Mouse (Mus musculus) kidney, embryonic 16.5 days (tissue): Measurements from ENCODE around the gene Atg7. TPM values are rescaled to one million over a fixed set of nuclear protein-coding genes. Genes with fewer than 3 reads are reported as not detected.

Source experiments
- ATAC-seq: fragments of 200-750 bp; cut with Nextera tagmentation; 2 replicates; pipeline ENCODE4 v1.8.0; 2017; ENCODE audit warnings: moderate TSS enrichment; ENCODE audit not compliant: low FRiP score, low TSS enrichment
- H3K27ac ChIP-seq: fragments of 300-500 bp; sonication (generic); 2 replicates; pipeline ENCODE4 v1.5.1; 2014; ENCODE audit warnings: low read length
- H3K27me3 ChIP-seq: fragments of 300-500 bp; sonication (generic); 2 replicates; pipeline ENCODE4 v1.6.1; 2014; ENCODE audit warnings: low read length, control low read depth, mixed read lengths; ENCODE audit not compliant: insufficient read depth
- H3K36me3 ChIP-seq: fragments of 300-500 bp; sonication (generic); 2 replicates; pipeline ENCODE4 v1.6.1; 2014; ENCODE audit warnings: low read length, control low read depth, mixed read lengths; ENCODE audit not compliant: insufficient read depth
- H3K4me1 ChIP-seq: fragments of 300-500 bp; sonication (generic); 2 replicates; pipeline ENCODE4 v1.6.1; 2014; ENCODE audit warnings: low read length, control low read depth, mixed read lengths; ENCODE audit not compliant: insufficient read depth
- H3K4me2 ChIP-seq: fragments of 300-500 bp; sonication (generic); replicated peaks from 2 replicates; pipeline ENCODE4 v1.6.1; 2014; ENCODE audit warnings: low read depth, low read length
- H3K4me3 ChIP-seq: fragments of 300-500 bp; sonication (generic); 2 replicates; pipeline ENCODE4 v1.5.1; 2014; ENCODE audit warnings: mild to moderate bottlenecking, low read length
- H3K9ac ChIP-seq: fragments of 300-500 bp; sonication (generic); replicated peaks from 2 replicates; pipeline ENCODE4 v1.6.1; 2014; ENCODE audit warnings: low read length
- H3K9me3 ChIP-seq: fragments of 300-500 bp; sonication (generic); 2 replicates; pipeline ENCODE4 v1.6.1; 2016; ENCODE audit warnings: low read length, control low read depth
- WGBS: fragments of 180-500 bp; shearing (Covaris S2); extraction: QIAGEN DNeasy Blood & Tissue Kit; methylation state at CpG from one replicate; pipeline ENCODE4 v1.1.7; 2014; 5-methylcytosine and 5-hydroxymethylcytosine counted together
- polyA plus RNA-seq: library from polyadenylated mRNA; unstranded; fragments of >200 nt; fragmentation: Nextera tagmentation; extraction: Ambion mirVana; gene quantifications from 2 replicates; pipeline ENCODE4 v1.2.1, GENCODE M21; 2015

Gene Atg7
- polyA plus RNA-seq, 1 experiment from 2014 or later: 26.4 TPM

DNA sequence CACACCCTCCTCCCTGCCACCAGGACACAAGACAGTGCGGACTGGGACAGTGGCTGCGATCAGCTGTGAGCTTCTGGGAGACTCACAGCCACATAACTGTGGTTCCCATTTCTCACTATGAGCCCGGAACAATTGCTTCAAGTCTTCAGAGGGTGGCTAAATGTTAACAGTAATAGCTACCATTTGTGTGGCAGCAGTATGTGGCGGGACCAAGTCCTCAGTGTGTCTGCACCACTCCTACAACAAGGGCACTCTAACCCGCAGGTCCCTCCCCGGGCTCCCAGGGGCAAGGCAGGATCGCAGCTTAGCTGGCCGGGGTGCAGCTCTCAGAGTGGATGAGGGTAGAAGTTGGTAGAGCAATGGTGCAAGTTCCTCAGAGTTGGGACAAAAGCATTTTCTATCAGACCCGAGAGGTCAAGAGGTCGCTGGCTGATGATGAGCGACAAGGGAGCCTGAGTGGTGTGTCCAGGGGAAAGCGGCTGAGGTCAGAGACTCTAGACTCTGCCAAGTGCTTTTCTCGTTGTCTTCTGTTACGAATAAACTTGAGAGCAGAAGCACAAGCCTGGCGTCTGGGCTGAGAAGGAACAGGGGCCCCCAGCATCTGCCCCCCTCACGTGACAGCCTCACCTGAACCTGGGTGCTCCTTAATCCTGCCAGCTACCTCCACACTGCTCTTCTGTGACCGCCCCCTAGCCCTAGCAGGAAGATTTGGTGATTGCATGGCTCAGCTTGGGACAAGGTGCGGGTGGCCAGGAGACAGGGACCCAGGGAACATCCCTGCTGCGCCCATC, 231.4 kb downstream of the Atg7 start:
- Histone ChIP-seq H3K9ac (peak overlapping the region; percentile 90), H3K4me1 (peaks cover 92% of the 10 kb centered on the region), H3K27me3 (no peaks in the 10 kb centered on the region), H3K36me3 (peaks cover 8% of the 10 kb centered on the region; the same call in 1 of the 2 replicates), H3K4me2 (peak overlapping the region; percentile 92), H3K4me3 (peak overlapping the region; percentile 55), H3K27ac (peak overlapping the region; percentile 100), H3K9me3 (no peaks in the 10 kb centered on the region)
- ATAC-seq: peak; percentile 58
- WGBS: 4% methylated on average over 19 of the region's 19 CpGs

DNA sequence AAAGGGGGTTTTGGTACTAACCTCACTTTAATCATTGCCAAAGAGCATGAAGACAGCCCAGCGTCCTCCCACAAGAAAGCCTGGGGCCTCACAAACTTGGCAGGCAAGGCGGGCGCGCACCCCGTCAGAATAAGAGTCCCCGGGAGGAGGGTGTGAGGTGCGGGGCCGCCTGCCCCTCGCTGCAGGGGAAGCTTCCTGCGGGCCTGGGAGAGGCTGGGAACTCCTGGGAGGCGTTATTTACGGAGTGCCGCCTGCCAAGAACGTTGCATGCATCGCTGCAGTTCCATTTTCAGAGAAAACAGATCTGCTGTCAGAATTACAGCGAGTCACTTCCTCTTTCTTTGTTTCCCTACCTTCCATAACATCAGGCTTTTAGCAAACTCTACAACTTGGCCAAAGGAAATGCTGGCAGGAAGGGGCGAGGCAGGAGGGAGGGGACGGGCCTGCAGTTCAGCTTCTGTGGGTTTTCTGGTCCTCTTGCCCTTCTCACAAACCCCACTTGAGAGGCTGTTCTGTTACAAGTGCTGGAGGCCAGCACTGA, 232.2 kb downstream of the Atg7 start:
- peak overlapping the region; percentile 92 for H3K4me2 ChIP-seq
- peak; percentile 88 for ATAC-seq
- peaks cover 91% of the 10 kb centered on the region for H3K4me1 ChIP-seq
- H3K4me3 ChIP-seq: peak overlapping the region; percentile 55
- no peaks in the 10 kb centered on the region for H3K27me3 ChIP-seq
- peak overlapping the region; percentile 100 for H3K27ac ChIP-seq
- WGBS: under 1% methylated on average over 18 of the region's 18 CpGs
- H3K36me3 ChIP-seq: peaks cover 8% of the 10 kb centered on the region; the same call in 1 of the 2 replicates
- H3K9me3 ChIP-seq: no peaks in the 10 kb centered on the region
- H3K9ac ChIP-seq: peak overlapping the region; percentile 90

DNA sequence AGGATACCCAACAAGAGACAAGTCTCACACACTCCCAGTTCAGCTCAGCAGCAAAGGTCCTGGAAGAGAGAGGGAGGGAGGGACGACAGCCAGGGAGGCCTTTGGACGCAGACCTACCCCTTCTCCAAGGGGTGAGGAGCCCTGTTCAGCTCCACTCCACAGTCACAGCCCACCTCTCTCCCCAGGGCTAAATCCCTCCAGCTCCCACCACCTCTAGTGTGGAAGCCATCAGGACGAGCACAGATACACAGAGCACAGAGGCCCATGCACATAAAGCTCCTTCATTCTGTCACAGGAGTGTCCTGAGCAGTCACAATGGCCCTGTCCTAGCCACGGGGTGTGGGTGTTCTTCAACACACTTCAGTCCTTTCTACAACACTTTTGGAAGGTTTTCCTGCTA, 233.1 kb downstream of the Atg7 start:
- Histone ChIP-seq H3K36me3 (peaks cover 6% of the 10 kb centered on the region; the same call in 1 of the 2 replicates), H3K27me3 (no peaks in the 10 kb centered on the region), H3K27ac (peak overlapping the region; percentile 100), H3K4me2 (peak overlapping the region; percentile 92; the same call in 1 of the 2 replicates), H3K9ac (peak overlapping the region; percentile 90), H3K4me3 (no peak overlapping the region), H3K9me3 (no peaks in the 10 kb centered on the region), H3K4me1 (peaks cover 92% of the 10 kb centered on the region)
- WGBS: 9% methylated on average over 4 of the region's 4 CpGs
- ATAC-seq: no peak

DNA sequence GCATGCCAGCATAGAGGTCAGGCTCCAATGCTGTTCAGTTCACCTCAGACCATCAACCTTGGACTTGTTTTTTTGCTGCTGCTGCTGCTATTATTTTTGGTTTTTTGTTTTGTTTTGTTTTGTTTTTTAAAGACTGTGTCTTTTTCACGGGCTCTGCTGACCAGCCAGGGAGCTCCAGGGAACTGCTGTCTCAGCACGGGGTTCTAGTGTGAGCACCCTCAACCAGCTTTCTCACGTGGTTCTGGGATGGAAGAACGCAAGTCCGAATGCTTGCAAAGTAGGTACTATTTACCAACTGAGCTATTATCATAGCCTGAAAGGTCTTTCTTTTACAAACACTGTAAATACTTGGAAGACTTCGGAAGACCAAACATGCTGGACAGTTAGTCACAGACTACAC, 233.6 kb downstream of the Atg7 start:
- no peak for ATAC-seq
- peaks cover 1% of the 10 kb centered on the region; the same call in 1 of the 2 replicates for H3K36me3 ChIP-seq
- H3K9ac ChIP-seq: peak overlapping the region; percentile 90
- H3K4me1 ChIP-seq: peaks cover 94% of the 10 kb centered on the region
- WGBS: 51% methylated on average over 6 of the region's 6 CpGs
- H3K27me3 ChIP-seq: no peaks in the 10 kb centered on the region
- no peaks in the 10 kb centered on the region for H3K9me3 ChIP-seq
- H3K4me2 ChIP-seq: no peak overlapping the region
- H3K4me3 ChIP-seq: no peak overlapping the region
- H3K27ac ChIP-seq: peak overlapping the region; percentile 100

DNA sequence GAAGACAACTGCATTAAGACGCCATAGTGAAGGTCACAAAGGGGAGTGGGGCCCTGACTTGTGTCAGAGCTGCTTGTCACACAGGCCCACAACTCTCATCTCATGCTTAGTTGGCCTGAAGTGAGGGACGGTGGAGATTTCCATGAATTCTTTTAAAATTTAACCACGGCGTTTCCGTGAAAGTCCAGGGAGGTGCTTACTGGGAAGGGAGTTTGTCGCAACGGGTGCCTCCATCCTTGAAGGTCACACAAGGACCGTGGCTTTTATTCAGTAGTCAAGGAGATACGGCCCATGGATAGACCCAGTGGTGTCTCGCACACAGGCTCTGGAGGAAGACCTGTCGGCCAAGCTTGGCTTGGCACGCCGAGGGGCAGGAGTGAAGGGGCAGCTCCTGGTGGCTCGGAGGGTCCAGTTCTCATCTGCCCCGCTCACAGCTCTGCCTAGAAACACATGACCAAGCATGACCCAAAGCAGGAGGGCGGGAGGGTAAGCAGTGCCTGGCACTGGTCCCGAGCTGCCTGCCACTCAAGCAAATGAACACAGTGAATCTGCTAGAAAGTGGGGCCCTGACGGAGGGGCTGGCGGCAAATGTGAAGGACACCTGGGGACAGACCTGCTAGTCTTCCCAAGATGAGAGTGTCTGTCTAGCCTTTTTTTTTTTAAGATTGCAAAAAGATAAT, 236.1 kb downstream of the Atg7 start:
- Histone ChIP-seq H3K4me1 (peaks cover 95% of the 10 kb centered on the region), H3K9ac (peak overlapping the region; percentile 53), H3K4me3 (no peak overlapping the region), H3K27ac (peak overlapping the region; percentile 92), H3K36me3 (no peaks in the 10 kb centered on the region), H3K27me3 (no peaks in the 10 kb centered on the region), H3K4me2 (peak overlapping the region; percentile 22; the same call in 1 of the 2 replicates), H3K9me3 (no peaks in the 10 kb centered on the region)
- 49% methylated on average over 19 of the region's 19 CpGs for WGBS
- peak; percentile 29 for ATAC-seq

DNA sequence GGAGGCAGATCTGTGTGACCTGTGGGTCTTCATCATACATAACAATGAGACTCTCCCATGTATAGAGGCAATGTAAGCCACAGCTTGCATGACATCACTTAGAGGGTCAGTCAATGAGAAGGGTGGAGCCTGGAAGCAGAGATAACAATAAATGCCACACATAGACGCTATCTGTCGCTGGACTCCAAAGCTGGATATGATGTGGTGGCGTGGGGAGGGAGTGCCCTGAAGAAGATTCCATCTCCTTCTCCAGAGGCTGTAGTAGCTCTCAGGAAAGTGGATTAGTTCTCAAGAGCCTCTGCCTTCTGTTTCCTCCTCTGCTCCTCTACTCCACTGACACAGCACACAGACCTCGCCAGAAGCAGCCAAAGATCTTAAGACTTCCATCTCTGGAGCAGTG, 237.9 kb downstream of the Atg7 start:
- no peak overlapping the region for H3K4me2 ChIP-seq
- no peak overlapping the region for H3K4me3 ChIP-seq
- H3K9me3 ChIP-seq: no peaks in the 10 kb centered on the region
- ATAC-seq: no peak
- H3K36me3 ChIP-seq: peaks cover 2% of the 10 kb centered on the region; the same call in 1 of the 2 replicates
- H3K27ac ChIP-seq: peak overlapping the region; percentile 54; the same call in 1 of the 2 replicates
- 80% methylated on average over 4 of the region's 4 CpGs for WGBS
- H3K27me3 ChIP-seq: no peaks in the 10 kb centered on the region
- no peak overlapping the region for H3K9ac ChIP-seq
- H3K4me1 ChIP-seq: peaks cover 90% of the 10 kb centered on the region

DNA sequence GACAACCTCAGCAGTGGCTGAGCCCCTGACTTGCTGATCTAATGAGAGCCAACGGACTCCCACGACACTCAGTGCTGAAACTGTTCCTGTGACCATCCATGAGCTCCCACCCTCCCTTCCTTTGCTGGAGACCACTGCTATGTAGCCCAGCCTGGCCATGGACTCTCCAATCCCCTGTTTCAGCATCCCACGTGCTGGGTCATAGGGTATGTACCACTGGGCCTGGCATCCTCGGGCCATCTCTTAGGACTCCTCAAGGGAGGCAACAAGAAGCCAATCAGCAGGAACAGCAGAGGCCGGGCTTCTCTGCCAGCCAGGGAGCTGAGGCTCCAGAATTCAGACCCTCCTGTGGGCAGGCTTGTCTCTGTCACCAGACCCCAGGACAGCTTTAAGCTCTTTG, 239.3 kb downstream of the Atg7 start:
- Histone ChIP-seq H3K27me3 (no peaks in the 10 kb centered on the region), H3K4me2 (no peak overlapping the region), H3K4me3 (no peak overlapping the region), H3K9ac (peak overlapping the region; percentile 54), H3K36me3 (peaks cover 3% of the 10 kb centered on the region; the same call in 1 of the 2 replicates), H3K4me1 (peaks cover 85% of the 10 kb centered on the region), H3K27ac (peak overlapping the region; percentile 96), H3K9me3 (no peaks in the 10 kb centered on the region)
- WGBS: 37% methylated on average over 5 of the region's 5 CpGs
- ATAC-seq: no peak

DNA sequence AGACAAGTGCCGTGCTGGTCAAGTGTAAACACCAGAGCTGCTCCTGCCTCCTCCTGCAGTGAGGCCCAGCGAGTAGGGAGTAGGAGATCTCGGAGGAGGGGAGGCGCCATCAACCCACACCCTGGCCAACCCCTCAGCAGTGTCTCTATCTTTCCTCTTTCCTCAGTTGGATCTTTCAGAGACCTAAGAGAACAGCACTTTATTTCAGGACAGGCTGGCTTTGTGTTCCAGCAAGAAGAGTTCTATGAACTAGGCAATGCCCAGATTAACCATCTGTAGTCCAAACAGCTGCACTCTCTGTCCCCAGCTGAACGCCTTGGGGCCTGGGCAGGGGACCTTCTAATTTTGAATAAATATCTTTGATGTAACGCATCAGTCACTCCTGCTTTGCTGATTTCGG, 239.8 kb downstream of the Atg7 start:
- H3K9me3 ChIP-seq: no peaks in the 10 kb centered on the region
- H3K27ac ChIP-seq: peak overlapping the region; percentile 96
- peak; percentile 8; the same call in 1 of the 2 replicates for ATAC-seq
- peaks cover 3% of the 10 kb centered on the region; the same call in 1 of the 2 replicates for H3K36me3 ChIP-seq
- 21% methylated on average over 7 of the region's 7 CpGs for WGBS
- peaks cover 83% of the 10 kb centered on the region for H3K4me1 ChIP-seq
- H3K9ac ChIP-seq: peak overlapping the region; percentile 54
- no peaks in the 10 kb centered on the region for H3K27me3 ChIP-seq
- peak overlapping the region; percentile 6; the same call in 1 of the 2 replicates for H3K4me2 ChIP-seq
- H3K4me3 ChIP-seq: no peak overlapping the region

DNA sequence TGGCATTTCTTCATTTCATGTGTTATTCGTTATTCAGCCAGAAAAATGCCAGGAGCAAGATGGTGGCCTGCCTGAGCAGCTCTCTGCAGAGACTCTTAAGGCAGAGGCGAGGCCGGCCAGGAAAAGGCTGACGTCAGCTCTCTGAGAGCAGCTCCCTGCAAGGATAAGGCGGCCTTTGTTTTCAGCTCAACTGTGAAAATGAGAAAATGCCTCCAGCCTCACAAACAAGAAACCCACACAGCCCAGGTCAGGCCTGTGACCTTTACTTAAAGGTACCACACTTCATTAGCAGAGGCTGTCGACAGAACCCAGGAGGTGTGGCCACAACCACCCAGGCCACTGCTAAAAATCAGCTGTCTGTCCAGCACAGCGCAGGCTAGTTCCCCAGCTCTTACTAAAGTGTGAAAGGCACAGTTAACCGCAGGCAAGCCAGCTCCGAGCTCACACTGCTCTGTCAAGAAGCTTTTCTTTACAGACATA, 240.4 kb downstream of the Atg7 start:
- peak overlapping the region; percentile 96 for H3K27ac ChIP-seq
- no peak overlapping the region for H3K4me3 ChIP-seq
- ATAC-seq: peak; percentile 85
- no peaks in the 10 kb centered on the region for H3K27me3 ChIP-seq
- H3K4me1 ChIP-seq: peaks cover 82% of the 10 kb centered on the region
- WGBS: 6% methylated on average over 9 of the region's 9 CpGs
- peaks cover 3% of the 10 kb centered on the region; the same call in 1 of the 2 replicates for H3K36me3 ChIP-seq
- H3K4me2 ChIP-seq: peak overlapping the region; percentile 25
- H3K9ac ChIP-seq: peak overlapping the region; percentile 54
- no peaks in the 10 kb centered on the region for H3K9me3 ChIP-seq
